Mouse (Mus musculus) heart, postnatal 4 days (tissue): ENCODE data around the gene Vmn2r50. TPM values are rescaled to one million over a fixed set of nuclear protein-coding genes. Genes with fewer than 3 reads are reported as not detected.
"Not testable (repeated sequence)": the region's sequence is repeated elsewhere in the genome, so short reads cannot be mapped to it uniquely, and the experiment has no call there.

Experiments used
- DNase-seq: peaks from one replicate; pipeline ENCODE4 v3.0.0; 2021
- total RNA-seq, 2 experiments: library from RNA; stranded (reverse); gene quantifications; 2 replicates each; pipeline ENCODE4 v1.2.3; 2021

The Vmn2r50 gene
- not detected for total RNA-seq

DNA sequence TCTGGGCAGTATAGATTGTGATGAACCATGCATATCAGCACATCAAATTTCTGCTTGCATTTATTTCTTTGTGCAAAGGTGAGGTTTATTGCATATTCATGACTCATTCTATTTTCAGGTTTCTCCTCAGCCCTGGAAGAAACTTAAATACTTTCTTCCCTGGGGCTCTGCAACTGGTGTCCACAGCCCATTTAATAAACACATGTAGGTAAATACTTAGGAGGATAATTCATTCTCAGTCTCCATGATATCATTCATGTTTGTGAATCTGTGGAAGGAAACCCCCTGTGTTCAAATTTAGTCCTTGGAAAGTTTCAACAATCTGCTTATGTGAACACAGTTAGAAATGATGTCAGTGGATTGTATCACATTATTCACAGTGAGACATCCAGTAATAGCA, at the start of gene Vmn2r50:
Gene Vmn2r50 (minus strand): TSS at position 101 of the 400 bp plus-strand sequence.
- not testable (repeated sequence) for DNase-seq

DNA sequence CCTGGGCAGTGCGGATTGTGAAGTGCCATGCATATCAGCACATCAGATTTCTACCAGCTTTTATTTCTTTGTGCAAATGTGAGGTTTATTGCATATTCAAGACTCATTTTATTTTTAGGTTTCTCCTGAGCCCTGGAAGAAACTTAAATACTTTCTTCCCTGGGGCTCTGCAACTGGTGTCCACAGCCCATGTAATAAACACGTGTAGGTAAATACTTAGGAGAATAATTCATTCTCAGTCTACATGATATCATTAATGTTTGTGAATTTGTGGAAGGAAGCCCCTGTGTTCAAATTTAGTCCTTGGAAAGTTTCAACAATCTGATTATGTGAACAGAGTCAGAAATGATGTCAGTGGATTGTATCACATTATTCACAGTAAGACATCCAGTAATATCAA, 60.9 kb downstream of the Vmn2r50 start, which contains the start of gene Vmn2r49:
Gene Vmn2r49 (minus strand): TSS at position 101 of the 400 bp plus-strand sequence.
- not testable (repeated sequence) for DNase-seq

Other genes starting within 250 kb of the Vmn2r50 start
- not detected for gene Vmn2r47, start 212.0 kb downstream of the Vmn2r50 start, total RNA-seq
- not detected for gene Vmn2r48, start 99.7 kb downstream of the Vmn2r50 start, total RNA-seq
- gene Vmn2r49, start 61.0 kb downstream of the Vmn2r50 start, total RNA-seq = not detected
- not detected for gene Vmn2r51, start 52.4 kb upstream of the Vmn2r50 start, total RNA-seq
- not detected for gene Vmn2r52, start 123.3 kb upstream of the Vmn2r50 start, total RNA-seq
- gene Vmn1r66, start 224.7 kb upstream of the Vmn2r50 start, total RNA-seq = not detected